Mouse (Mus musculus): ENCODE measurements around the gene Taf1c. TPM values are rescaled to one million over a fixed set of nuclear protein-coding genes. Genes with fewer than 3 reads are reported as not detected.

Gene Taf1c
- polyA plus RNA-seq, 1 experiment from 2014 or later: 5.7 TPM

GRCm38 (mm10) chr8:119627199-119627598, 22.2 kb upstream of the Taf1c start:
- WGBS: 87% methylated on average over 7 of the region's 7 CpGs
- TF ChIP-seq EP300 (IDR thresholded peaks at IDR 0.05) (no peak), CTCF (IDR thresholded peaks at IDR 0.05) (no peak)
- Histone ChIP-seq H3K36me3 (ENCODE audit: insufficient read depth, low read length) (no peaks in the 10 kb centered on the region), H3K4me1 (ENCODE audit: insufficient read depth, low read depth, low read length) (no peaks in the 10 kb centered on the region), H3K4me3 (ENCODE audit: low read depth, low read length) (no peak overlapping the region), H3K9ac (replicated peaks; ENCODE audit: low read depth) (no peak overlapping the region), H3K27me3 (replicated peaks; ENCODE audit: insufficient read depth, low read length) (no peaks in the 10 kb centered on the region), H3K4me2 (replicated peaks; ENCODE audit: low read depth, low read length) (no peak overlapping the region), H3K27ac (ENCODE audit: low read length) (no peak overlapping the region), H3K9me3 (ENCODE audit: low read length) (no peaks in the 10 kb centered on the region)
- DNase-seq (ENCODE audit: low spot score) (no peak), ATAC-seq (no peak)

- Histone ChIP-seq H3K4me2 (replicated peaks; ENCODE audit: low read depth, low read length) (no peak overlapping the region), H3K9me3 (ENCODE audit: low read length) (no peaks in the 10 kb centered on the region), H3K27ac (ENCODE audit: low read length) (no peak overlapping the region), H3K9ac (replicated peaks; ENCODE audit: low read depth) (no peak overlapping the region), H3K36me3 (ENCODE audit: insufficient read depth, low read length) (no peaks in the 10 kb centered on the region), H3K4me3 (ENCODE audit: low read depth, low read length) (no peak overlapping the region), H3K4me1 (ENCODE audit: insufficient read depth, low read depth, low read length) (no peaks in the 10 kb centered on the region), H3K27me3 (replicated peaks; ENCODE audit: insufficient read depth, low read length) (no peaks in the 10 kb centered on the region)
- ATAC-seq (no peak), DNase-seq (ENCODE audit: low spot score) (no peak)
- no peak for TF ChIP-seq CTCF (IDR thresholded peaks at IDR 0.05)
- no peak for TF ChIP-seq EP300 (IDR thresholded peaks at IDR 0.05)
- WGBS: 76% methylated on average over 22 of the region's 22 CpGs
Observed at GRCm38 (mm10) chr8:119625788-119626187, 20.8 kb upstream of the Taf1c start.

- H3K9ac ChIP-seq (replicated peaks; ENCODE audit: low read depth): no peak overlapping the region
- H3K27me3 ChIP-seq (replicated peaks; ENCODE audit: insufficient read depth, low read length): no peaks in the 10 kb centered on the region
- H3K9me3 ChIP-seq (ENCODE audit: low read length): no peaks in the 10 kb centered on the region
- 87% methylated on average over 7 of the region's 7 CpGs for WGBS
- DNase-seq (ENCODE audit: low spot score) (no peak), ATAC-seq (no peak)
- no peak overlapping the region for H3K4me2 ChIP-seq (replicated peaks; ENCODE audit: low read depth, low read length)
- no peak overlapping the region for H3K27ac ChIP-seq (ENCODE audit: low read length)
- no peaks in the 10 kb centered on the region for H3K4me1 ChIP-seq (ENCODE audit: insufficient read depth, low read depth, low read length)
- TF ChIP-seq CTCF (IDR thresholded peaks at IDR 0.05) (no peak), EP300 (IDR thresholded peaks at IDR 0.05) (no peak)
- H3K36me3 ChIP-seq (ENCODE audit: insufficient read depth, low read length): no peaks in the 10 kb centered on the region
- H3K4me3 ChIP-seq (ENCODE audit: low read depth, low read length): no peak overlapping the region
Observed at GRCm38 (mm10) chr8:119624916-119625315, 19.9 kb upstream of the Taf1c start.

- Histone ChIP-seq H3K36me3 (ENCODE audit: insufficient read depth, low read length) (no peaks in the 10 kb centered on the region), H3K4me1 (ENCODE audit: insufficient read depth, low read depth, low read length) (no peaks in the 10 kb centered on the region), H3K9me3 (ENCODE audit: low read length) (no peaks in the 10 kb centered on the region), H3K4me3 (ENCODE audit: low read depth, low read length) (no peak overlapping the region), H3K27me3 (replicated peaks; ENCODE audit: insufficient read depth, low read length) (no peaks in the 10 kb centered on the region), H3K9ac (replicated peaks; ENCODE audit: low read depth) (no peak overlapping the region), H3K4me2 (replicated peaks; ENCODE audit: low read depth, low read length) (no peak overlapping the region), H3K27ac (ENCODE audit: low read length) (no peak overlapping the region)
- TF ChIP-seq EP300 (IDR thresholded peaks at IDR 0.05) (no peak), CTCF (IDR thresholded peaks at IDR 0.05) (no peak)
- ATAC-seq (no peak), DNase-seq (ENCODE audit: low spot score) (no peak)
- WGBS: 77% methylated on average over 1 of the region's 1 CpGs
Observed at GRCm38 (mm10) chr8:119623744-119624143, 18.7 kb upstream of the Taf1c start.

GRCm38 (mm10) chr8:119623061-119623460, 18.0 kb upstream of the Taf1c start:
- Histone ChIP-seq H3K9me3 (ENCODE audit: low read length) (no peaks in the 10 kb centered on the region), H3K4me1 (ENCODE audit: insufficient read depth, low read depth, low read length) (no peaks in the 10 kb centered on the region), H3K27ac (ENCODE audit: low read length) (no peak overlapping the region), H3K27me3 (replicated peaks; ENCODE audit: insufficient read depth, low read length) (no peaks in the 10 kb centered on the region), H3K4me2 (replicated peaks; ENCODE audit: low read depth, low read length) (no peak overlapping the region), H3K4me3 (ENCODE audit: low read depth, low read length) (no peak overlapping the region), H3K9ac (replicated peaks; ENCODE audit: low read depth) (no peak overlapping the region), H3K36me3 (ENCODE audit: insufficient read depth, low read length) (no peaks in the 10 kb centered on the region)
- DNase-seq (ENCODE audit: low spot score) (no peak), ATAC-seq (no peak)
- 81% methylated on average over 8 of the region's 8 CpGs for WGBS
- TF ChIP-seq EP300 (IDR thresholded peaks at IDR 0.05) (no peak), CTCF (IDR thresholded peaks at IDR 0.05) (no peak)

GRCm38 (mm10) chr8:119622555-119622954, 17.5 kb upstream of the Taf1c start:
- Histone ChIP-seq H3K4me2 (replicated peaks; ENCODE audit: low read depth, low read length) (no peak overlapping the region), H3K4me3 (ENCODE audit: low read depth, low read length) (no peak overlapping the region), H3K4me1 (ENCODE audit: insufficient read depth, low read depth, low read length) (no peaks in the 10 kb centered on the region), H3K27ac (ENCODE audit: low read length) (no peak overlapping the region), H3K9ac (replicated peaks; ENCODE audit: low read depth) (no peak overlapping the region), H3K9me3 (ENCODE audit: low read length) (no peaks in the 10 kb centered on the region), H3K27me3 (replicated peaks; ENCODE audit: insufficient read depth, low read length) (no peaks in the 10 kb centered on the region), H3K36me3 (ENCODE audit: insufficient read depth, low read length) (no peaks in the 10 kb centered on the region)
- DNase-seq (ENCODE audit: low spot score) (no peak), ATAC-seq (no peak)
- no peak for TF ChIP-seq CTCF (IDR thresholded peaks at IDR 0.05)
- no peak for TF ChIP-seq EP300 (IDR thresholded peaks at IDR 0.05)
- 51% methylated on average over 4 of the region's 4 CpGs for whole genome bisulfite sequencing

GRCm38 (mm10) chr8:119620848-119621465, 15.9 kb upstream of the Taf1c start:
- no peak for TF ChIP-seq CTCF (IDR thresholded peaks at IDR 0.05)
- no peak for TF ChIP-seq EP300 (IDR thresholded peaks at IDR 0.05)
- H3K9ac ChIP-seq (replicated peaks; ENCODE audit: low read depth): no peak overlapping the region
- 77% methylated on average over 14 of the region's 14 CpGs for WGBS
- DNase-seq (ENCODE audit: low spot score) (no peak), ATAC-seq (no peak)
- H3K27ac ChIP-seq (ENCODE audit: low read length): no peak overlapping the region
- no peak overlapping the region for H3K4me3 ChIP-seq (ENCODE audit: low read depth, low read length)
- H3K36me3 ChIP-seq (ENCODE audit: insufficient read depth, low read length): no peaks in the 10 kb centered on the region
- no peaks in the 10 kb centered on the region for H3K4me1 ChIP-seq (ENCODE audit: insufficient read depth, low read depth, low read length)
- H3K9me3 ChIP-seq (ENCODE audit: low read length): no peaks in the 10 kb centered on the region
- H3K27me3 ChIP-seq (replicated peaks; ENCODE audit: insufficient read depth, low read length): no peaks in the 10 kb centered on the region
- no peak overlapping the region for H3K4me2 ChIP-seq (replicated peaks; ENCODE audit: low read depth, low read length)
